Mouse (Mus musculus): ENCODE measurements around the gene Rbpjl.
A peak's percentile ranks its signal among the peaks of the same experiment; 100 is the strongest.

Rbpjl gene

DNA sequence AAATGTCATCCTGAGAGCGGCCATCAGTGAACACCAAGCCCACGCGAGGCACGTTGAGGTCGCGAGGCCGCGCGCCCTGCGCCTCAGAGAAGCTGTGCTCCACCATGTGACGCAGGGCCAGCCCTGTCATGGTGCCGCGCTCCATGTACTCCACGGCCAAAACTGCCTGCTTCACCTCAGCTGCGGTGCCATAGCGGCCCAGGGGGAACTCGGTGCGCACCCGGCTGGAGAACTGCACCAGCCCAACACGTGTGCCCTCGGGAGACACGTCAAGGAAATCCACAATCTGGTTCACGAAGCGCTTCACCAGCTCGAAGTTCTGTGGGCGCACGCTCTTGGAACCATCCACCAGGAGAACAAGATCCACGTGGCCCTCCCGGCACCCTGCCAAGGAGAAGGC lies 9.8 kb upstream of the Rbpjl start:
- DNase-seq (ENCODE audit: low spot score): no peak

DNA sequence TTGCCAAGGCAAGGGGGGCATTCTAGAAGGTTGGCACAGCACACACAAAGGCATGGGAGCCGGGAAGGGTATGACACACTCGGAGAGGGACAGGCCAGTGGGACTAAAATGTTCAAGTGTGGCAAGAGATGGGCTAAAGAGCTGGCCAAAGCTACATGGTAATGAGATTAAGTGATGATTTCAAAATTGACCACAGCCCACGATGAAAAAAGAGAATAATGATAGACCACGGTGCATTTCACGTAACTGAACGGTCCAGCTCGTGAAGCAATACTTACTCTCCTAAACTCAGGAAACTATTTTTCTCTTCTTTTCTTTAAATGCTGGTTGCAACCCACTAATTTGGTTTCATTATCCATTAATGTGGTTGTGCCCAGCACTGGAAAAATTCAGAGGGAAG lies 6.9 kb upstream of the Rbpjl start:
- DNase-seq (ENCODE audit: low spot score): no peak

DNA sequence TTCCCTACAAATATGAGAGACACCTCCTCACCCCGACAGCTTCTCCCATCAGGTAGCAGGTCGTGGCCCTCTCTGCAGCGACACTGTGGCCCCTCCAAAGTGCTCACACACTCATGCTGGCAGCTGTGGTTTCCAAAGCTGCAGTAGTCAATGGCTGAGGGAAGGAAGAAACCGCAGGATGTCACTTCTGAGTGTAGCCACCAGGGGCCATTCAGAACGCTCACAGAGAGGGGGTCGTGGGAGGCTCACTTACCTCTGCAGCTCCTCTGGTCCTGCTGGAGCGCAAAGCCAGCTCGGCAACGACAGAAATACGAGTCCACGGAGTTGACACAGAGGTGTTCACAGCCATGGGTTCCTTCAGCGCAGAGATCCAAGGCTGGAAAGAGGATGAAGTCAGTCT lies 6.0 kb upstream of the Rbpjl start:
- no peak for DNase-seq (ENCODE audit: low spot score)

DNA sequence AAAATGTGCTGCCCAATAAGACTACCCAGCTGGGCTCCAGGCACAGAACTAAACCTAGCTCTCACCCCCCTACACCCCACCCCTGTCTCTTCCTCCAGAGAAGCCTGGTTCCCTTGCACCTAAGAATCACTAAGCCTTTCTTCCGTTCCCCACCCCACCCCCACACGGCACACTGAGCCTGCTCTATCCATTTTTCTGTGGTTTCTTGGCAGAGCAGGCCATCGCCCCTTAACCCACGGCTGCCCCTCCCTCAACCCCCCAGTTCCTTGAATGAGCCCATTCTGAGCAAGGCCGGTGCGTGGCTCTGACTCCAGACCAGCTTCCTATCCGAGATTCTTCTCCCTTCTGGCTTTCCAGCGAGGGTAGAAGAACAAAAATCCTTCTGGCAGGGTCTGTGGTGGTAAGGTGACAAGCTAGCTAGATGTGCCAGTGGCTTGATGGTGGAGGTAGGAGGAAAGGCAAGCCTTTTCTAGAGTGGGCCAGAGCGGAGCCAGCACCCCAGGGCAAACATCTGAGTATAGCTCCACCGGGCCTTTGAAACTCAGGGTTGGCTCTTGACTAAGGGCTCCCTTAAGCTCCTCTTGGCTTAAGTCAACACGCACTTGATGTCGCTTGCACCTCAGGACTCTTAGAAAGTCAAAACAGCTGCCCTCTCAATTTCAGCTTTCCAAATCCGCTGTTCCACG lies 598 bp downstream of the Rbpjl start:
- no peak for DNase-seq (ENCODE audit: low spot score)

DNA sequence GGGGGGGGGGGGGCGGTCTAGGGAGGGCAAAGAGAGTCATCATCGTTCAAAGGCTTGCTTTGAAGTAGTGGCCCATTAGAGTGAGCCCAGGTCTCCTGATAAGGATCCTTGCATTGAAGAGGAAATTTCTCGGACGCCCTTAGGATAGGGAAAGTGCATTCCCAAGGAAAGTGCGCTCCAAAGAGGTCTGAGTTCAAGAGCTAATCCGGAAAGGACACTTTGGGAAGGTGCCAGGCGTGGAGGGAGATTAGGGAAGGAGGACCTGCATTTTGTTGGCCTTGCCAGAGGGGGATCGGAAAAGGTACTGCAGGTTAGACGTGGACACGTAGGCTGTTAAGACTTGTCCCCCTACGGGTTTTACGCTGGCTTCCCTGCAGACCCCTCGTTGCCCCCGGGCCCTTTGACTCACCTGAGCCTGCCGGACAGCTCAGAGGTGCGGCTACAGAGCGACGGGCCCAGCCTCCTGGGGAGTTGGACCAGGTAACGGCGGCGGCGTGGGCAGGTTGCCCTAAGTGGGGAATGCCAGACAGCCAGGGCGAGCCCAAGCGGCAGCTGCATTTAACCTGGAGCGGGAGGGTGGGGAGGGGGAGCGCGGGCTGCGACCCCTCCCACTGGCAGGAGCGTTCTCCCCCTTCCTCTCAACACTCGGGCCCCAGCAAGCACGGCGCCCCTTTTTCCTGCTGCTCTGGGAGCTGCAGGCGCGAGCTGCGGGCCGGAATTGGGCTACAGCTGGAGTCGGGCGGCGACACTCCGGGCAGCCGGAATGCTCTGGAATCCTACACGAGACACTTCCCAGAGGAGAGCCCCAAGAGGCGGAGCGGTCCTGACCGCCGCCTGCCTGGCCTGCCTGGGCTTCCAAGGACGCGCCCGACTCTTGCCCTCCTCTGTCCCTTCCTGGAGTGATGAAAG lies 1.4 kb downstream of the Rbpjl start:
- no peak for DNase-seq (ENCODE audit: low spot score)

DNA sequence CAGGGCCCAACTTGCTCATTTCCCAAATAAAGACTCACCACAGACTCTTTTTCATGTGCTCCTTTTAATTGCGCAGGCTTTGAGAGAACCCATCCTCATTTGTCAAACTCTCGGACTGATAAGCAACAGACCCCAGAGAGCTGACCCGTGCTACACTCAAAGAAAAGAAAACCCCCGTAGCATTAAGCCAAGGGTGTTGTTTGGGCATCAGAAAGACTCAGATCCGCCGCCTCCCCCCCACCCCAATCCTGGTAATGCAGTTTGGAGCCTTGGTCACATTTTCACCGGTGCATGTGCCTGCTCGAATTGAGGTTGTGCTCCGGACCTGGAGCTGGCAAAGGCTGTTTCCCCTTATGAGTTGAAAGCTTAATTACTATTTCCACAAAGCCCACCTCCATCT lies 2.1 kb downstream of the Rbpjl start, which contains the start of gene Matn4:
Matn4 (minus strand) TSS at position 101 of the 400 bp plus-strand sequence.
- DNase-seq (ENCODE audit: low spot score): no peak

DNA sequence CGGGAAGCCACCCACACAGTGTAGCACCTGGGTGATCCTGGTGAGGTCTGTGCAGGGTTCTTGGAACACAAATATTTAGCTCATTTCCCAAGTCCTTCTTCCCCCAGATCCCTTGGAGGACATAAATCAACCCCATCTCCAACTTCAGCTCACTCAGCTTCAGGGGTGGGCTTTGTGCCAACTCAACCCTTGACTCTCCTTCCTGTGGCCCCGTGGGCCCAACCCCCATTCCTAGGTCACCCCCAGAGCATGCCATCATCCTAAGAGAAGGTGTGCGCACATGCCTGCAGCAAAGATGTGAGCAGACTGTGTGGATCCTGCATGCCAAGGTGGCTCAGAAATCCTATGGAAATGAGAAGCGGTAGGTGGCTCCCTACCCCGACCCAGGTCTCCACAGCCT lies 2.6 kb downstream of the Rbpjl start:
- DNase-seq (ENCODE audit: low spot score): no peak

DNA sequence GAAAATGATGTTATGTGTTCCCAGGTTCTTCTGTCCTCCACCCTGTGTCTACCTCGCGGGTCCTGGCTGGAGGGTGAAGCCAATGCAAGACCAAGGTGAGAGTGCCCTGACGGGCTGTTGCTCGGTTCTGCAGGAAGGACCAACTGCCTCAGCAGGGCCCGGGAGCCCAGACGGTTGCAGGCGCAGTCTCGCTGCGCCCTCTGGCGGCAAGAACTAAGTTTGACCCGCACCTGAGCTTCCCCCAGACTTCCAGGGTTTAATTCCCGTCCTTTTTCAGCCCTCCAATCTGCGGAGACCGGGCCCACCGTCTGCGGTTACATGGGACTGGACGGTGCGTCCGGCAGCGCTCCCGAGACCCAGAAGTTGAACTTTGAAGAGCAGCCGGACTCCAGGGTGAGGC lies 4.8 kb downstream of the Rbpjl start:
- DNase-seq (ENCODE audit: low spot score): peak; percentile 17

DNA sequence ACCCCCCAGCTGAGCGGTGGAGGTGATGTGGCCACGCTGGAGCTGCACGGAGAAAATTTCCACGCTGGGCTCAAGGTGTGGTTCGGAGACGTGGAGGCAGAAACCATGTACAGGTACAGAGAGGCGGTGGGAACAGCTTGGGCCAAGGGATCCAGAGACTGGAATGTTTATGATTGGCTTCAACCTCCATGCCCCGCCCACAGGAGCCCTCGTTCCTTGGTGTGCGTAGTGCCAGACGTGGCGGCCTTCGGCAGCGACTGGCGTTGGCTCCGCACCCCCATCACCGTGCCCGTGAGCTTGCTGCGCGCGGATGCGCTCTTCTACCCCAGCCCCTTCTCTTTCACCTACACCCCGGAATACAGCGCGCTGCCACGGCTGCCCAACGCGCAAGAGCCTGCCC lies 11.2 kb downstream of the Rbpjl start:
- no peak for DNase-seq (ENCODE audit: low spot score)

DNA sequence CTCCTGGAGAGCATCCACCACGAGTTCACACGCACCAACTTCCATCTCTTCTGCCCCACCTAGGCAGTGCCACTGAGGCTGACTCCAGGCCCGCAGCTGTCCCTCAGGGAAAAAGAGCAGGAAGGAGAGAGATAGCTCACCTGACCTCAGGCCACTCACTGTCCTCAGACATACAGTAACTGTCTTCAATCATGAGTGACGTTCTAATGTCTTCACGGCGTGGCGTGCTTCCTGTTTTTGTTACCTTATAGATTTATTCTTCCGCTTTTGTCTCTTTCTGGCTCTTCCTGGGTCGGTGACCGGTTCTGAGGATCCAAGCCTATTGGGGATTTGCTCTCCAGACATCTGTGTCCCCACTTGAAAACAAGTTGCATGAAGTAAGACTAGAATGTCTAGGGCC lies 11.6 kb downstream of the Rbpjl start:
- no peak for DNase-seq (ENCODE audit: low spot score)

DNA sequence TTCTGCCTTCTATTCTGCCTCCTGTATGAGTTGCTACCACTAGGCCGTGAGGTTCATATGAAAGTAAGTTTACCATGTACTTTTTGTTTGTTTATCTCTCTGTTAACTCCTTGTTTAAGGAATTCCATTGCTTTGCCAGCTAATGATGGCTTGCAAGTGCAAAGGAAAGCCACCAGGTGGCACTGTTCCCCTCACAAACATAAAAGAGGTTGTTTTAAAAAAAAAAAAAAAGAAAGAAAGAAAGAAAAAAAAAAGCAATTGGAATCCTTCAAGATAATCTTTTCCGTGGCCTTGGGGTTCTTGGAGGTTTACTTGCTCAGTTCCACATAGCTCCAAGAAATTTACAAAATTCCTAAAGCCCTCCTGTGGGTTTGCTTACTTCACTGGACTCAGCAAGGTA lies 14.3 kb downstream of the Rbpjl start:
- peak; percentile 5 for DNase-seq (ENCODE audit: low spot score)

DNA sequence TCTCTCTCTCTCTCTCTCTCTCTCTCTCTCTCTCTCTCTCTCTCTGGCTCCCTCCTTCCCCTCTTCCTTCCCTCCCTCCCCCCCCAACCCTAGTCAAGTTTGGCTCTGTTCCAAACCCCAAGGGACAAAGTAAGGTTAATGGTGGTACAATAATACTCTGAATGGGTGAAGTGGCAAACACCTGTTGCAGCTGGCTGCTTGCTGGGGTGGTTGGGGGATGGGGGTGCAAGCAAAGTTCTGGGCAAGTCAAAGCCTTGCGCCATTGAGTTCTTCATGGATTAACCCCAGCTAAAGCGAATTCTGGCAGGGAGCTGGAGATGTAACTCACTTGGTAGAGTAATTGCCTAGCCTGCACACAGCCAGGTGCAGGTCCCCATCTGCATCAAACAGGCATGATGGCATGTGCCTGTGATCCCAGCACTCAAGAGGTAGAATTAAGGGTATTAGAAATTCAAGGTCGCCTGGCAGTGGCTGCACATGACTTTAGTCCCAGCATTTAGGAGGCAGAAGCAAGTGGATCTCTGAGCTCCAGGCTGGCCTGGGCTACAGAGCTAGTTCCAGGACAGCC lies 15.5 kb downstream of the Rbpjl start:
- no peak for DNase-seq (ENCODE audit: low spot score)

DNA sequence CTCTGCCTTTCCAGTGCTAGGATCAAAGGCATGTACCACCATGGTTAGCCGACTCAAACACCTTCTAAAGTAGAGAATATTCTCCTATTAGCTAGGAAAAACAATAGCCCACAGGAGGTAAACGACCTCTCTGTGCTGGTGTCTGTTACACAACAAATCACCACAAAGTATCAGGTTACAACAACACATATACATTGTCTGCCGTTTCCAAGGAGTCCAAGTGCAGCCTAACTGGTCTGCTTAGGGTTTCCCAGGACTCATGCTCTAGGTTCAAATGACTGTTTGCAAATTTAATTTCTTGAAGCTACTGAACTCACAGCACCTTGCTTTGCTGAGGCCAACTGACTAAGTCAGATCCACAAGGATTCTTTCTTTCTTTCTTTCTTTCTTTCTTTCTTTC lies 16.5 kb downstream of the Rbpjl start:
- no peak for DNase-seq (ENCODE audit: low spot score)

DNA sequence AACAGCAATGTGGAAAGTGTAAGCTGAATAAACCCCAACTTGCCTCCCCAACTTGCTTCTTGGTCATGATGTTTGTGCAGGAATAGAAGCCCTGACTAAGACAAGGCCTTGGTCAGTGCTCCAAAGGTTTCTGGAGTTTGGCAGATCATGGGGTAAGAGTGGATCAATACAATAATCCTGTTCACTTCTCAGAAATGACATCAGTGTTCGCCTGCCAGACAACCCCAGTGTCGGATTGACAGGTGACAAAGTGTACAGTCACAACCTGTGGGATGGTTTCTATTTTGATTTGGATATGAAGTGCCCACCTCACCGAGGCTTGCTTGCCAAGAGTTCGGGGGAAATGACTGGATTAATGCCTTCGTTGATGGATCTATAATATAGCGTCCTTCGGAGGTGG lies 18.4 kb downstream of the Rbpjl start:
- no peak for DNase-seq (ENCODE audit: low spot score)

DNA sequence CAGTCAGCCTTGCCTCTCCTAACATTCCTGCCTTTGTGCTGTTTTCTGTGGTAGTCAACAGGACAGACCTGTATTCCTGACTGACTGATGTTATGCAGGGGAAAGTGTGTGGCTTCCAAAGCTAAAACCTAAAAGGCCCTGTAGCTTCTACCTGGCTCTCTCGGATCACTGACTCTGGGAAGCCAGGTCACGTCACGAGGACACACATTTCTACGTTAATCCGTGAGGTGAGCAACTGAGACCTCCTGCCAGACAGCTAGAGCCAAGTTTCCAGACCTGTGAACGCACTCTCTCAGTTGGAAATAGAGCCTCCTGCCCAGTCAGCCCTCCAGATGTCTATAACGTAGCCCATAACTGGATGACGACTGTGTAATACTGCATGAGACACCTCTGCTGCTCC lies 19.0 kb downstream of the Rbpjl start:
- no peak for DNase-seq (ENCODE audit: low spot score)

DNA sequence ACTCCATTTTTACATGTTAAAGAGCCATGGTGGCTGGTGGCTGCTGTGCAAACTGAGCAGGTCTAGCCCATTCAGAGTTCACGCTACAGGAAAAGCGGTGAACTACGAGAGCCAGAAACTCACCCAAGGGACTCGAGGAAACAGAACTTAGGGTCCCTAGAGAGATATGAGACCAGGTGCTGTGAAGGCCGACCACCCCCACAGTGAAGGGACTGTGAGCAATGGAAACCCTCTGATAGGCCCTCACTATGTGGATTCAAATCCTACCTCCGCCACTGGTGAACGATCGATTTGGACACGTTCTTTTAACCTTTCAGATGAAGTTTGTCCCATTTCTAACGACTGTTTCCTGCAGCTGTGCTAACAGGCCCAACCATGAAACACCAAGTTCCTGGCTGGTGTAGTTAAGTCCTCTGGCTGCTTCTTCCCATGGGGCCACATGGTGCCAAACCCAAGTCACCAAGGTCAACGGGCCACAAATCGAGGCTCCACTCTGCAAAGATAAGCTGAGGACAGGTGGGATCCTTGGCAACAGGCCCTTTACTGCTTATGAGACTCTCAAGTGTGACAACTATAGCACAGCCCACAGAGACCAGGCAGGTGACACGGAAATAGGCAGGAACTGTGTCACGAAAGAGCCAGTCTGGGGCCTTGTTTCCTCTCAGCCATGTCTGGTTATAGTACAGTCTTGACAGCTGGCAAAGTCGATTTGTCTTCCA lies 19.9 kb downstream of the Rbpjl start:
- DNase-seq (ENCODE audit: low spot score): no peak

DNA sequence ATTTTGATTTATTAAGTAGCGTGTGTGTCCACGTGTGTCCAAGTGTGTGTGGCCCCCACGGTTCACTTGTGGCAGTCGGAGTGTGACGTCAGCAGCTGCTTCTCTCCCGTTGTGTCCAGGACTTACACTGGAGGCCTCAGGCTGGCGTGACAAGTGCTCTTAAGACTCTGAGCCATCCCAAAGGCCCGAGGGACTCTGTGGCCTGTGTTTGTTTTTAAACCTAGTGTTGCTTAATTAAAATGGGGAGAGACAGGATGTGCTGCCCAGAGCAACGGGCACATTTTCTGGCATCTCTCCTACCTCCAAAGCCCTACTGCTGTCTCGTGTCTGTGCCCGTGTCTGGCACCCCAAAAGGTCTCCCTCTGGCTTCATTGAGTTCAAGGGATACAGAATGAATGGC lies 20.5 kb downstream of the Rbpjl start:
- DNase-seq (ENCODE audit: low spot score): no peak

DNA sequence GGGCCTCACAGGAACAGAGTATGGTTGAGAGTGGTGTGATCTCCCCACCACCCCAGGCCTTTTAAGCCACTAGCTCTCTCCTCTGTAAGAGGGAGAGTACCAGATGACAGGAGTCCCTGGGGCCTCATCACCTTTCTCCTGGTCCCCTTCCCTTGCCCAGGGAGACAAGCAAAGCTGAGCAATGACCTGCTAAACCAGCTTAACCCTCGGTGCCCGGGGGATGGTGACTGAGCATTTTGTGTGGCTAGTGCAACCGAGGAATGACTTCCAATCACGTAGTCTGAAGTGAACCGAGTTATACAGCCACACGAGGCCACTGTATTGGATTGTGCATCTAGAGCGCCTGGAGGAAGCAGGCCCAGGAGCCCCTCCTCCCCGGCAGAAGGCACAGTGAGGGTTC lies 21.5 kb downstream of the Rbpjl start:
- DNase-seq (ENCODE audit: low spot score): no peak

DNA sequence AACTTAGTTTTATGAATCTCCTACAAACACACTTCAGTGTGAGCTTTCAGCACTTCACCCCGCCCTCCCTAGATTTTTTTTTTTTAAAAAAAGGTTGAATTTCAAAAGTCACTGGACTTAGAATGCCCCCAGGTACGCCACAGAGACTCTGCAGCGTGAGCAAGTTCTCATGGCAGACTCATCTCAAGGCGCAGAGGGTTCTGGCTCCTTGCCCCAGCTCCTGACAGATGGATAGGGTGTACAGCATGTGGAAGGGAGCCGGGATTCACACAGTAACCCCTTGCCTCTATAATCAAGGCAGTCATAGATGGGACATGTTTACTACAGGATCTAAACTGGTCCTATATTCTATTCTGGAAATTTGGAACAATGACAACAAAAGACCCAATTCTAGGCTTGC lies 22.5 kb downstream of the Rbpjl start:
- no peak for DNase-seq (ENCODE audit: low spot score)

DNA sequence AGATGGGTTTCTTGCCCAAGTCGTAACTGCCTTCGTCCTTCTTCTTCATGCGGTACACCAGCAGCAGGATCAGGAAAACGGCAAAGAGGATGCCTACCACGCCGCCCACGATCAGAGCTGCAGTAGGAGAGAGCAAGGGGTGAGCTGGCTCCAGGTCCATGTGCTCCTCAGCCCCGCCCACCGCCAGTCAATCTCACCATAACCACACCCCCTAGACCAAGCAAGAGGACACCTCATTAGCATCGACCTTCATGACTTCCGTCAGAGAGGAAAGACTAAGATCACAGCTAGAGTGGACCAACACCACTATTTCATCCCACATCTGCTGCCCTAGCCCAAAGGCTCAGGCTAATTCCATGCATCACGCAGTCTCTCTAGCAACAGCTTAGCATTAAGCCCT lies 23.2 kb downstream of the Rbpjl start:
- DNase-seq (ENCODE audit: low spot score): no peak

DNA sequence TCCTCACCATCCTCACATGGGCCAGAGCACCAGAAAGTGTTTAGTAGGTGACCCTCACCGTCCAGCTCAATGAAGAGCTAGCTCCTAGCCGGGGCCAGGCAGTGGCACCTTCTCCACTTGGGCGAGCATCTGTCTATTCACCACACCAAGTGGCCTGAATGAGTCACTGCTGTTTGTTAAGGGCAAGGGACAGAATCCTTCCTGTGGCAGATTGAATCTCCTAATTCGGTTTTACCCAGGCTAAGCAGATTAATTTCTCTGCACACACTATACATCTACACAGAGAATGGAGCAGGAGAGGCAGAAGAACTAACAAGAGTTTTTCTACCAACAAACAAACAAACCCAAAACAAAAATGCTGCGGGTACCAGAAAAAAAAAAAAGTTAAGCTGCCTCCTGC lies 24.0 kb downstream of the Rbpjl start:
- DNase-seq (ENCODE audit: low spot score): no peak

DNA sequence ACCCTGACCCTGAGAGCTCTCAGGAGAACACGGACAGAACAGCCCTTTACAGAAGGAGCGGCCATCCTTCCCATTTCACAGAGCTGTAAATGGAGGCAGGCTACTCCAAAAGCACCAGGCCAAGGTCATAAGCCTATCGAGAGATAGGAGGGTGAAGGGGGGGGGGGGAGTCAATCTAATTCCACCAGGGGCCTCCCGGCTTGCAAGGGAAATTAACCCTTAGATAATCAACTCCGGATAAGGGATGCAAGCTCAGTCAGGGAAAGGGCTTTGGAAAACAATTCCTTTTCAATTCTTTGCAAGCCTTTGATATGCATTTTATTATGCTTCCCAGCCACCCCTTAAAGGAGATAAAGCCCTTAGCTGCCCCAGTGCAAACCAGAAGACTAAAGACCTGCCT lies 25.5 kb downstream of the Rbpjl start:
- DNase-seq (ENCODE audit: low spot score): no peak
